Mouse (Mus musculus): ENCODE measurements around the gene B4galt1. TPM values are rescaled to one million over a fixed set of nuclear protein-coding genes. Genes with fewer than 3 reads are reported as not detected.

The B4galt1 gene
- polyA plus RNA-seq, 1 experiment from 2014 or later: 68.3 TPM

GRCm38 (mm10) chr4:40781797-40782495 is 71.9 kb downstream of the B4galt1 start:
- DNase-seq (ENCODE audit: low spot score) (peak; percentile 79), ATAC-seq (ENCODE audit: low read depth) (no peak)
- H3K9me3 ChIP-seq (ENCODE audit: control insufficient read depth, low read length): no peaks in the 10 kb centered on the region
- H3K9ac ChIP-seq (ENCODE audit: low read depth, low read length): no peak overlapping the region
- no peaks in the 10 kb centered on the region for H3K27me3 ChIP-seq (replicated peaks; ENCODE audit: control insufficient read depth, insufficient read depth, low read length)
- H3K4me1 ChIP-seq (ENCODE audit: control insufficient read depth, insufficient read depth, low read length): peaks cover 17% of the 10 kb centered on the region
- 38% methylated on average over 8 of the region's 8 CpGs for WGBS
- no peaks in the 10 kb centered on the region for H3K36me3 ChIP-seq (ENCODE audit: control insufficient read depth, insufficient read depth, low read length)
- no peak overlapping the region for H3K27ac ChIP-seq (replicated peaks; ENCODE audit: low read depth, low read length)
- H3K4me2 ChIP-seq (ENCODE audit: low read depth, low read length): no peak overlapping the region
- H3K4me3 ChIP-seq (ENCODE audit: low read depth, low read length): no peak overlapping the region

DNA sequence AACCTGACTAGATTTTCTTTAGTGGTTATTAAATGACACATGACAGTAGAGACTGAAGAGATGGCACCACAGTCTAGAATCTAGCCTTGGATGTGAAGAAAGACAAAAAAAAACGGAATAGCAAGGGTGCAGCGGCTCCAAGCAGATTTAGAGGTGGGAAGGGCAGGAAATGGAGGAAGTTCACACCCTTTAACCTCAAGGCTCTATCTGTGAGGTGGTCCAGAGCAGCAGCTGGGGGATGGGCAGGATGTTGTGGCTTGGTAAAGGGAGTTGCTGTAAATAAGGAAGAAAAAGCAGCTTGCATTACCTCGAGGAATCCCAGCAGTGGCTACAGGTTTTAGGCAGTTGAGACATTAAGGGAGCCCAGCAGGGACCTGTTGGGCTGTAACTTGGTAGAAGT is 72.7 kb downstream of the B4galt1 start:
- Histone ChIP-seq H3K4me3 (ENCODE audit: low read depth, low read length) (no peak overlapping the region), H3K4me1 (ENCODE audit: control insufficient read depth, insufficient read depth, low read length) (peaks cover 18% of the 10 kb centered on the region), H3K27me3 (replicated peaks; ENCODE audit: control insufficient read depth, insufficient read depth, low read length) (no peaks in the 10 kb centered on the region), H3K9me3 (ENCODE audit: control insufficient read depth, low read length) (no peaks in the 10 kb centered on the region), H3K27ac (replicated peaks; ENCODE audit: low read depth, low read length) (no peak overlapping the region), H3K9ac (ENCODE audit: low read depth, low read length) (no peak overlapping the region), H3K4me2 (ENCODE audit: low read depth, low read length) (no peak overlapping the region), H3K36me3 (ENCODE audit: control insufficient read depth, insufficient read depth, low read length) (no peaks in the 10 kb centered on the region)
- ATAC-seq (ENCODE audit: low read depth): no peak
- WGBS: 15% methylated on average over 3 of the region's 3 CpGs
- no peak for DNase-seq (ENCODE audit: low spot score)

DNA sequence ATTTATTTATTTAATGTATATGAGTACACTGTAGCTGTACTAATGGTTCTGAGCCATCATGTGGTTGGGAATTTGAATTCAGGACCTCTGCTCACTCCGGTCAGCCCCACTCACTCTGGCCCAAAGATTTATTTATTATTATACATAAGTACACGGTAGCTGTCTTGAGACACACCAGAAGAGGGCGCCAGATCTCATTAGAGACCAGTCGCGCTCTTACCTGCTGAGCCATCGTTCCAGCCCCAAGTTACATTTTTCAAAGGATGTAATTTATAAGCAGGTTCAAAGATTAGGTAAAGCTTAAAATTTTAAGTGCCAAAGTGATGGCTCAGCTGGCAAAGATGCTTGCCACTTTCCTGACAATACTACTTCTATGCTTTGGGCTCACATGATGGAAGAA is 75.1 kb downstream of the B4galt1 start:
- Histone ChIP-seq H3K4me3 (ENCODE audit: low read depth, low read length) (no peak overlapping the region), H3K27ac (replicated peaks; ENCODE audit: low read depth, low read length) (no peak overlapping the region), H3K9me3 (ENCODE audit: control insufficient read depth, low read length) (no peaks in the 10 kb centered on the region), H3K4me1 (ENCODE audit: control insufficient read depth, insufficient read depth, low read length) (peaks cover 26% of the 10 kb centered on the region), H3K27me3 (replicated peaks; ENCODE audit: control insufficient read depth, insufficient read depth, low read length) (no peaks in the 10 kb centered on the region), H3K4me2 (ENCODE audit: low read depth, low read length) (no peak overlapping the region), H3K9ac (ENCODE audit: low read depth, low read length) (no peak overlapping the region), H3K36me3 (ENCODE audit: control insufficient read depth, insufficient read depth, low read length) (no peaks in the 10 kb centered on the region)
- 77% methylated on average over 6 of the region's 6 CpGs for WGBS
- no peak for DNase-seq (ENCODE audit: low spot score)
- no peak for ATAC-seq (ENCODE audit: low read depth)

DNA sequence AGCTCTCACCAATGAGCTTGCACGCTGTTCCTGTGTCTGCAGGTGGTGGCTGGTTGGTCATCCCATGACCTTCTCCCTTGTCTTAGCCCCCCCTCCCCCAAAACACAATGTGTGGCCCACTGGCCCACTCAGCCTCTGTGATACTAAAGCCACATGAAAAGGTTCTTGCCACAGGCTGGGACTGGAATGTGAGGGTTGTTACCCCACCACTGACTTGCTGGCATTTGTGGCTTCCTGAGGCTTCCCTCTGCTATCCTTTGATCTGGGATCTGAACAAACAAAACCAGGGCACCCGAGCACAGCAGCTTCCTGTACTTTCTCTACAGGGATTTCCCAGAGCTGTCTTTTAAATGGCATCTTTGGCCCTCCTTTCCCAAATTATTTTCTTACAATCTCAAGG is 76.7 kb downstream of the B4galt1 start:
- Histone ChIP-seq H3K9ac (ENCODE audit: low read depth, low read length) (no peak overlapping the region), H3K4me2 (ENCODE audit: low read depth, low read length) (no peak overlapping the region), H3K4me3 (ENCODE audit: low read depth, low read length) (no peak overlapping the region), H3K4me1 (ENCODE audit: control insufficient read depth, insufficient read depth, low read length) (peaks cover 29% of the 10 kb centered on the region), H3K36me3 (ENCODE audit: control insufficient read depth, insufficient read depth, low read length) (no peaks in the 10 kb centered on the region), H3K27me3 (replicated peaks; ENCODE audit: control insufficient read depth, insufficient read depth, low read length) (no peaks in the 10 kb centered on the region), H3K9me3 (ENCODE audit: control insufficient read depth, low read length) (no peaks in the 10 kb centered on the region), H3K27ac (replicated peaks; ENCODE audit: low read depth, low read length) (0 out of 2 replicates have a peak overlapping the region, but pooled peaks have one; percentile 13)
- WGBS: 22% methylated on average over 2 of the region's 2 CpGs
- no peak for ATAC-seq (ENCODE audit: low read depth)
- peak; percentile 54 for DNase-seq (ENCODE audit: low spot score)

DNA sequence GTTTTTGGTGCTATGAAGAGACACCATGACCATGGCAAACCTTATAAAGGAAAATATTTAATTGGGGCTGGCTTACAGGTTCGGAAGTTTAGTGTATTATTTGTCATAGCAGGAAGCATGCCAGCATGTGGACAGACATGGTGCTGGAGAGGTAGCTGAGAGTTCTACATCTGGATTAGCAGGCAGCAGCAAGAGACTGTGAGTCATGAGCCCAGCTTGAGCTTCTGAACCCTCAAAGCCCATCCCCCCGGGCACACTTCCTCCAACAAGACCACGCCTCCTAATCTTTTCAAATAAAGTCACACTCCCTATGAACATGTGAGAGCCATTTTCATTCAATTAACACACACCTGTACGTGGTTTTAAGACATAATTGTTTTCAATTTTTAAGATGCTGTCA is 77.4 kb downstream of the B4galt1 start:
- H3K4me2 ChIP-seq (ENCODE audit: low read depth, low read length): no peak overlapping the region
- no peak overlapping the region for H3K27ac ChIP-seq (replicated peaks; ENCODE audit: low read depth, low read length)
- no peak for DNase-seq (ENCODE audit: low spot score)

DNA sequence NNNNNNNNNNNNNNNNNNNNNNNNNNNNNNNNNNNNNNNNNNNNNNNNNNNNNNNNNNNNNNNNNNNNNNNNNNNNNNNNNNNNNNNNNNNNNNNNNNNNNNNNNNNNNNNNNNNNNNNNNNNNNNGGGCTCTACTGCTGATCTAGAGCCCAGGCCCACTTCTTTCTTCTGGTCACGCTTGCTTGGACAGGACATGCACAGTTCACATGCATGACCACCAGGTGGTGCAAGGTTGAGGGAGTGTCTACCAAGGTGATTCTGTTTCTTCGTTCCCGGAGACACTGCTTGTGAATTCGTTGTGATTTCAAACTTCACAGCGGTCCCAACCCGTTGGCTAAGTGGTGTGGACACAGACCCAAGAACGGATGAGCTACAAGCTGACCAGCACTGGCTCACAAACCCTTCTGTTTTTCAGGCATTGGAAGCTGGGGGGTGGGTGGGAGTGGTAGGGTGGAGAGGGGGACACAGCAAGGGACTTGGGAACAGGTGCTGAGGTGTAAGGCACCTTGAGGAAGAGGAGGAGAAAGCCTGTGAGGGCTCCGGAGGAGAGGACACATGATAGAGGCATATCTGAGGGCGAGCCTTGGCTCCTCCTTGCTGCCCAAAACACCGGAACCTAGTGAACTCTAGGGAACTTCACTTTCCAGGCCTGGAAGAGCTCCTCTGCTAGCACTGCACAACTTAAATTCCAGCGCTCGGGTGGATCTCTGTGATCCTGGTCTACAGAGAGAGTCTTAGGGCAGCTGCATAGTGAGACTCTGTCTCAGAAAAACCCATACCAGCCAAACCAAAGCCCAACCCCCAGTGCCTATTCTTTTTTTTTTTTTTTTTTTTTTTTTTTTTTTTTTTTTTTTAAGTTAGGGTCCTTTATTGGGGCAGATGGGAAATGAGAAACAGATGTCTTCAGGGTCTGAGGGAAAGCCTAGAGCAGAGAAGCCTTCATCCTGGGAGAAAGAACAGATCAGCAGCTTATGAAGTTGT is 79.2 kb downstream of the B4galt1 start:
- Histone ChIP-seq H3K4me1 (ENCODE audit: control insufficient read depth, insufficient read depth, low read length) (peaks cover 19% of the 10 kb centered on the region), H3K36me3 (ENCODE audit: control insufficient read depth, insufficient read depth, low read length) (no peaks in the 10 kb centered on the region), H3K9ac (ENCODE audit: low read depth, low read length) (0 out of 2 replicates have a peak overlapping the region, but pooled peaks have one; percentile 39), H3K4me2 (ENCODE audit: low read depth, low read length) (peak overlapping the region; percentile 46), H3K4me3 (ENCODE audit: low read depth, low read length) (peak overlapping the region; percentile 17; the same call in 1 of the 2 replicates), H3K27me3 (replicated peaks; ENCODE audit: control insufficient read depth, insufficient read depth, low read length) (no peaks in the 10 kb centered on the region), H3K9me3 (ENCODE audit: control insufficient read depth, low read length) (no peaks in the 10 kb centered on the region), H3K27ac (replicated peaks; ENCODE audit: low read depth, low read length) (peak overlapping the region; percentile 81)
- WGBS: 5% methylated on average over 12 of the region's 12 CpGs
- ATAC-seq (ENCODE audit: low read depth): peak; percentile 60
- peak; percentile 86 for DNase-seq (ENCODE audit: low spot score)

More for the DNA sequence above, 77.4 kb downstream of the B4galt1 start:
- Histone ChIP-seq H3K27me3 (replicated peaks; ENCODE audit: control insufficient read depth, insufficient read depth, low read length) (no peaks in the 10 kb centered on the region), H3K4me3 (ENCODE audit: low read depth, low read length) (no peak overlapping the region), H3K9ac (ENCODE audit: low read depth, low read length) (no peak overlapping the region), H3K9me3 (ENCODE audit: control insufficient read depth, low read length) (no peaks in the 10 kb centered on the region), H3K4me1 (ENCODE audit: control insufficient read depth, insufficient read depth, low read length) (peaks cover 22% of the 10 kb centered on the region), H3K36me3 (ENCODE audit: control insufficient read depth, insufficient read depth, low read length) (no peaks in the 10 kb centered on the region)
- no peak for ATAC-seq (ENCODE audit: low read depth)
- 61% methylated on average over 4 of the region's 4 CpGs for WGBS

DNA sequence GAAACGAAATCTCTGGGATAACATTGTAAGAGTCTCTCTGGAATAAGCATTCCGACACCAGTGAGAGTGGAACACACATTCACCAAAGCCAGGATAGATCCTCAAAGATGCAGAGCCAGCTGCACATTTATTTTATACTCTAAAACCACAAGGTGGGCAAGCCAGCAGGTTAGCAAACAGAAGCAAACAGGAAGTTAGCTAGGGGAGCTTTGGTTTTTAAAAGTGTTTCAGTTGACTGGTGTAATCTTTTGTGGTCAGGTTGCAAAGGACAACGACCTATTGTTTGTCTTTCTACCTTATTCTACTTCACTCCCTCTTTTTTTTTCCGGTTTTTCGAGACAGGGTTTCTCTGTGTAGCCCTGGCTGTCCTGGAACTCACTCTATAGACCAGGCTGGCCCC is 93.9 kb downstream of the B4galt1 start:
- ATAC-seq (ENCODE audit: low read depth) (no peak), DNase-seq (ENCODE audit: low spot score) (no peak)
- no peaks in the 10 kb centered on the region; the same call in 1 of the 2 replicates for H3K27me3 ChIP-seq (replicated peaks; ENCODE audit: control insufficient read depth, insufficient read depth, low read length)
- 0 out of 2 replicates have a peak, but pooled peaks cover 3% of the 10 kb centered on the region for H3K4me1 ChIP-seq (ENCODE audit: control insufficient read depth, insufficient read depth, low read length)
- H3K36me3 ChIP-seq (ENCODE audit: control insufficient read depth, insufficient read depth, low read length): peaks cover 13% of the 10 kb centered on the region
- no peak overlapping the region for H3K27ac ChIP-seq (replicated peaks; ENCODE audit: low read depth, low read length)
- H3K9me3 ChIP-seq (ENCODE audit: control insufficient read depth, low read length): no peaks in the 10 kb centered on the region
- WGBS: 54% methylated on average over 5 of the region's 5 CpGs
- no peak overlapping the region for H3K4me3 ChIP-seq (ENCODE audit: low read depth, low read length)
- H3K4me2 ChIP-seq (ENCODE audit: low read depth, low read length): no peak overlapping the region
- no peak overlapping the region for H3K9ac ChIP-seq (ENCODE audit: low read depth, low read length)

DNA sequence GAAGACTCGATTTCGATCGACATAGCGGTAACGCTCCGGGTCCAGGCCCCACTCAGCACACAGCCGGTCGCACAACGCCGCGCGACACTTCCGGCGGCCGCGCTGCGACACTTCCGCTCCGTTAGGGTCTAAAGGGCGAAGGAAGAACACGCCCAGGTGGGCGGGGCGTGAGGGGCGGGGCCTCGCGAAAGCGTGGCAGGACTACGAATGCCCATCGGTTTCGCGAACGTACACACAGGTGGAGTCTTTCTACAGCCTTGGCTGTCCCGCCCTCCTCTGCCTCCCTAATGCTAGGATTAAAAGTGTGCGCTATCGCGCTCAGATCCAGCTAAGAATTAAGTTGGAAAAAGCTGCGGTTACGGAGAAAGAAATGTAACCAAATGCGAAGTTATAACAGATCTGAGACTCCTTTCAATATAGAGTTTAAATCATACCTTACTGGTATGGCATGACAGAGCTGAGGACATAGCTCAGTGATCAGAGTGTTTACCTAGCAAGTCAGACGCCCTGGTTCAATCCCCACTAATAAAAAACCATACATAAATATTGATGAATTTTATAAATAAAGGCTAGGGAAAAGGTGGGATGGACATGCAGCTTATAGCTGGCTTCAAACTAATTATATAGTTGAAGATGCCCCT is 95.9 kb downstream of the B4galt1 start, which contains the start of gene Smu1:
Gene Smu1 (minus strand): TSS at position 144 of the 641 bp plus-strand sequence.
- no peaks in the 10 kb centered on the region for H3K9me3 ChIP-seq (ENCODE audit: control insufficient read depth, low read length)
- no peaks in the 10 kb centered on the region; the same call in 1 of the 2 replicates for H3K27me3 ChIP-seq (replicated peaks; ENCODE audit: control insufficient read depth, insufficient read depth, low read length)
- H3K4me1 ChIP-seq (ENCODE audit: control insufficient read depth, insufficient read depth, low read length): 0 out of 2 replicates have a peak, but pooled peaks cover 3% of the 10 kb centered on the region
- H3K27ac ChIP-seq (replicated peaks; ENCODE audit: low read depth, low read length): no peak within 1 kb of the TSS; the same call in 1 of the 2 replicates
- ATAC-seq (ENCODE audit: low read depth) (peak; percentile 98), DNase-seq (ENCODE audit: low spot score) (peak; percentile 97)
- peak within 1 kb of the TSS; percentile 97 for H3K4me3 ChIP-seq (ENCODE audit: low read depth, low read length)
- H3K36me3 ChIP-seq (ENCODE audit: control insufficient read depth, insufficient read depth, low read length): peaks cover 33% of the 10 kb centered on the region
- under 1% methylated on average over 32 of the region's 40 CpGs for WGBS
- peak within 1 kb of the TSS; percentile 77 for H3K4me2 ChIP-seq (ENCODE audit: low read depth, low read length)
- peak within 1 kb of the TSS; percentile 97 for H3K9ac ChIP-seq (ENCODE audit: low read depth, low read length)
